Mouse (Mus musculus) thymus, postnatal 14 days (tissue): ENCODE data around the gene Zfp488.

Experiments used
- DNase-seq: peaks from one replicate; pipeline ENCODE4 v3.0.0; 2021

Zfp488 gene

DNA sequence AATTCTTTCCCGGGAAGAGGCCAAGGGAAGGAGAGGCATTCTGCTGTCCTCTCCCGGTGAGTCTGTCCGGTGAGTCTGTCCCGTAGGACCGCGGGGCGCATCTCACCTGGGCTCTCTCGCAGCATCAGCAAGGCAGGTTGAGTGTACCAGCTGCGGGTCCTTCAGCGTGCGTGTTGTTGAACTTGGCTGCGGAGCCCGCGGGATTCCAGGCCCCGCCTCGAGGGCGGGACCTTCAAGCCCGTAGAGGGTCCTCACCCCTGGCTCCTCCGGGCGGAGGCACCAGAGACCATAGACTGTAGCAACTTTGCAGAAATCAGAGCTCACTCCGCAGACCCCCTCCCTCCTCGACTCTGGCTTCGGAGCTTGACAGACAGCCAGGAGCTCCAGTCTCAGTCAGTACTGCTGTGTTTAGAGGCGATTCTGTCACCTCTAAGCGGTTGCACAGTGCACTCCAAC lies at the start of gene Zfp488:
Zfp488 (minus strand) TSS at position 161 of the 456 bp plus-strand sequence.
- DNase-seq = no peak

- DNase-seq = no peak
These were observed 48.1 kb upstream of the Zfp488 start for GRCm38 (mm10) chr14:34026710-34027109.

DNA sequence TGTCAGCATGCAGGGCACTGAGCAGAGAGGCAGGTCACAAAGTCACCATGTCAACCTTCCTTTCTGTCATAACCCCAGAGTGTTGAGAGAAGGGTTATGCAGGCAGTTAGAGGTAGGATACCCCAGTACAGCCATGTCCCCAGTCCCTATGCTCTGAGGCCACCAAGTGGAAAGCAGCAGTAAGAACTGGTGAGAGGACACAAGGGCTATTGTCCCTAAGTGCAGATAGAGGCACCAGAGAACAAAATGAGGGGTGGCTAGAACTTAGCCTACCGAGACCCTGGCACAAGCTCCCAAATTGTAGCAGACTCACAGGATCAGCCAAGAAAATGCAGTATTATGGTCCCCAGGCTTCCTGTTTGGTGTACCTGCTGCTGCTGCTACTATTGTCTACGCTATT lies 38.4 kb upstream of the Zfp488 start:
- DNase-seq = no peak

DNA sequence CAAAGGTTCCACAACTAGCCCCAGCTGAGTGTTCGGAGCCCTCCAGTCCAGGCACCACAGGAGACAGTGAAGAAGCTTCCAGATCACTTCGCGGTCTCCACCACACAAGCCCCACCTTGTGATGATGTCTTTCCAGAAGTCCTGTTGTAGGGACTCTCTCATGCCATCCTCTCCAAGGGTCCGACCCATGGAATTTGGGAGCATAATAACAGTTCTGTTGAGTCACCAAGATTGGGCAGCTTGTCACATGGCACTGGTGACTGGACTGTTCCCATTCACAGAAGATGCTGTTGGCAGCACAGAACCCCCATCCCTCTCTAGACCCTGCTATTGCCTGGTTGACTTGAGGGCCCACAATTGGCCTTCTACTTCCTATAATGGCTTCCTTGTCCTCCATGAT lies 37.8 kb upstream of the Zfp488 start, which contains the start of gene Gm5460:
Gm5460 (plus strand) TSS at position 378 of the 400 bp plus-strand sequence.
- no peak for DNase-seq

GRCm38 (mm10) chr14:34015063-34015462 lies 36.5 kb upstream of the Zfp488 start, which contains the start of gene Gm30083:
Gm30083 (minus strand) TSS chr14:34015182.
- DNase-seq = no peak

- no peak for DNase-seq
These were observed 23.8 kb upstream of the Zfp488 start for GRCm38 (mm10) chr14:34002358-34002757.

DNA sequence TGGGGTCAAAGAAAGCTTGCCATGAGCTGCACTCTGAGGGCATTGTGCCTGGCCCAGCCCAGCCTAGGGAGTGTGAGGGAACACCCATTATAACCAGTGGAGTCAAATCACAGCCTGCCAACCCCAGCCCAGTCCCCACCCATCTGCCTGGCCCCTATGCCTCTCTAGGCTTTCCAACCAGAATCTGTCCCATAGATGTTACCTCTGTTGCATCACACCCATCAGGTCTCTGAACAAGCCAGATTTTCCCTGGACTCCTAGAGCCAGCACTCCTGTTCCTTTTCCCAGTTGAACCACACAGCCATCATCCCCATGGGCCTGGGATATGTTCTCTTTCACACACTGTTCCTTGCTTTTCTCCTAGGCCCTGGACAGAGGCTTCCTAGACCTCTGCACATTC lies 22.9 kb upstream of the Zfp488 start:
- DNase-seq = no peak

DNA sequence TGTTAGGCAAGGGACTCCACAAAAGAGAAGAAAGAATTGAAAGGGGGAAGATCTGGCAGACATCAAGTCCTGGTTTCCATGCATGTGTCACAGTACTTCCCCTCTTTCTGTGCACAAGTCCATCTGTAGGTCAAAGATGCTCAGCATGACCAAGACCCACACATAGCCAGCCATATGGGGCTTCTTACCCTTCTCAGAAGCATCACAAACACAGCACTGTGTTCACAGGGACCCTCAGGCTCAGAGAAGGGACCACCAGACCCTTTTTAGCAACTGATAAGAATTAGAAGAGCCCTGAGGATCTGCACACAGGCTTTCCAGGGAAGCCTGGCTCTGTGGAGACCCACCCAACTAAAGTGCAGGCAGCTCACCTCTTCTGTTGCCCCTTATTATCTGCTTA lies 21.5 kb upstream of the Zfp488 start:
- DNase-seq = no peak

GRCm38 (mm10) chr14:33997427-33997826 lies 18.9 kb upstream of the Zfp488 start:
- no peak for DNase-seq

- DNase-seq = no peak
These were observed 15.1 kb upstream of the Zfp488 start for GRCm38 (mm10) chr14:33993521-33994289.

GRCm38 (mm10) chr14:33993051-33993450 lies 14.5 kb upstream of the Zfp488 start:
- no peak for DNase-seq

- DNase-seq = no peak
These were observed 13.4 kb upstream of the Zfp488 start for GRCm38 (mm10) chr14:33991971-33992370.

DNA sequence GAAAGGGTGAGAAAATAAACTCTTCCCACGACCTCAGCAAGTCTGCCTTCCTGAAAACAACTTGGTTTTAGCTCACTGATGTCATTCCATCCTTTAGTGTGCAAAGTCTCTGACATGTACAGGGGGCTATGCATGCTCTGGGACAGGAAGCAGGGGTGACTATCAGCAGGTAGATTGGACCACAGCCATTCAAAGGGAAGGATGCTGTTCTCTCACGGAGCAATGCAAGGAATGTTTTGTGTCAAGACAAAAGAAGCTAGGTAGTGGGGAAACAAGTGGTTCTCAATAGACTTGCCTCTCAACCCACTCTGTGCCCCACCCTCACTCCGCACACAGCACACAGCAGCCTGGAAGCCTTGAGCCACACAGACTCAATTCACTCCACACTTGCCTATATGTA lies 10.6 kb upstream of the Zfp488 start:
- no peak for DNase-seq

DNA sequence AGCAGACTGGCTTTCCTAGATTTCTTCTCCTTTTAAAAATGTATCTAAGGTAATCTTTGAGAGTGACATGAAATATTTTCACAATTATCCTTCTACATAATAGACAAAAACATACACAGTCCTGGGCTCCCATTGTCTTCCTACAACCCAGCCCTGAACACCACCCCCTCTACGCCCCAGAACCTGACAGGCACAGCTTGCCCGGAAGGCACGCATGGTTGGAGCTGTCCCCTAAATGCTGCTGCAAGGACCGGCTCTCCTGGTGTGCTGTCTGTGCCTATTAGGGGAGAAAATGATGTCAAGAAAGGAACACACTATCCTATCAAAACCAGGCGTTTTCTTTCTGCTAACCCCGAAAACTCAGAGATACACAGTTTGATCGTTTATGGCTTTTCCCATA lies 816 bp downstream of the Zfp488 start:
- no peak for DNase-seq

DNA sequence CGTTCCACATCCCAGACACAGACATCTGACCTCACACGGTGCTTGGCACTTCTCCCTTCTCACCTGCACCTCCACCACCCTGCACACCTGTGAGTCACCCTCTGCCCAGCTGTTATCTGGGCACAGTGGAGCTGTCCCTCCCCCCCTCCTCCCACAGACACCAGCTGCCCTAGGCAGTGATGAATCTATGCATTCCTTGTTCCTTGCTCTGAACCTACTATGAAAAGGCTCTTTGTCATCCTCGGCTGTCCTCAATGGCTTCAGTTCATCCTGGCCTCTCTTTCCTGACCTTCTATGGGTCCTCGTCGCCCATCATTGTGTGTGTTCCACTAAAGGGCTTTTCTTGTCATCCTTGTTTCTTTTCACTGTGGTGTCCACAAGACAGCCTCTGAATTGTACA lies 3.8 kb downstream of the Zfp488 start:
- DNase-seq = no peak

GRCm38 (mm10) chr14:33972679-33973078 lies 5.9 kb downstream of the Zfp488 start:
- no peak for DNase-seq

GRCm38 (mm10) chr14:33965675-33966074 lies 12.9 kb downstream of the Zfp488 start:
- no peak for DNase-seq

- DNase-seq = no peak
These were observed 19.2 kb downstream of the Zfp488 start for GRCm38 (mm10) chr14:33959341-33959740.

DNA sequence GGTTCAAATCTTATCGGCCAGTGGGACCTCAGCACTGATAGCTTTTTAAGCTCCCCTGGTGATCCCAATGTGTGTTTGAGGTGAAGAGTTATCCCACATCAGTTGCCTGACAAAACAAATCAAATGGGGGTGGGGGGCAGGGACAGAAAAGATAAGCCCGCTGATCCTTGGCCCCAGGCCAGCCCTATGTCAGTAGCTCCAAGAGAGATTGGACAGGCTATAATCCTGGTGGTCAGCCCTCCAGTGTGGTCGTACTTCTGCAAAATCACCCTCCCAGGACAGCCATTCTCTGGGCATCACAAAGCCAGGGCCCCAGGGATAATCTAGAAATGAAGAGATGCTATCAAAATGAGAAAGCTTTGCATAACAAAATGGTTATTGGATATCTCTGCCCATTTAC lies 19.7 kb downstream of the Zfp488 start:
- no peak for DNase-seq

DNA sequence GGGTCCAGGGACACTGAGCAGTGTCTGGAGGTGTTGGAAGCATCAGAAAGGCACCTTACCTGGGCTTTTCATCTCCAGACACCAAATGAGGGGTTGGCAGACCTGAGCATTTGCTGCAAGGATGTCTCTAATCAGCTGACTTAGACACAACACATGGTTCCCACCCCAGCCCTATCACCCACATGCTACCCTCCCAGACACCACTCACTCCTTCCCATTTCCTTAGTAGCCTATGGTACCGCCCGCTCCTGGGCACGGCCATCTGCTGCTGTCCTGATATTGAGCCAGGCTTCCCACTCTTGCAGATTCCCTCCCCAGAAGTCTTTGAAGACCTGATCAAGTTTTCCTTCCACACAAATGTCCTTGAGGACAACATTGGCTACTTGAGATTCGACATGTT lies 20.4 kb downstream of the Zfp488 start:
- DNase-seq = no peak

GRCm38 (mm10) chr14:33956055-33956454 lies 22.5 kb downstream of the Zfp488 start:
- DNase-seq = no peak

DNA sequence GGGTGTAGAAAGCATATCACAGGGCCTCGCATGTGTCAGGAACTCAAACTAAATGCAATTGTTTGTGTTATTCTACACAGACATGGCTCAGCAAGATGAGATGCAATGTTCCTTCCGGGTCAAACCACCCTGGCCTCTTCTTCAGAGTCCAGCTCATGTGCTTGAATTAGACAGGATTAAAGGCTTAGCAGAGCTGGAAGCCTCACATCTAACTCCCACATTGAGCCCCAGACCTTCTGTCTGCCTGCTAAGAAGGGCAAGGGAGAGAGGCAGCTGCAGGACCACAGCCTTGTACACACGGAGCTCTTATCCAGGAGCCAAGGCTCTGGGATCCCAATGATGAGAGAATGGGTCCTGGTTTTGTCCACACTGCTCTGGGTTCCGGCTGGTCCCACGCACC lies 24.8 kb downstream of the Zfp488 start, which contains the start of gene Rbp3:
Rbp3 (plus strand) TSS at position 243 of the 400 bp plus-strand sequence.
- no peak for DNase-seq

GRCm38 (mm10) chr14:33952233-33952981 lies 26.2 kb downstream of the Zfp488 start:
- DNase-seq = no peak

DNA sequence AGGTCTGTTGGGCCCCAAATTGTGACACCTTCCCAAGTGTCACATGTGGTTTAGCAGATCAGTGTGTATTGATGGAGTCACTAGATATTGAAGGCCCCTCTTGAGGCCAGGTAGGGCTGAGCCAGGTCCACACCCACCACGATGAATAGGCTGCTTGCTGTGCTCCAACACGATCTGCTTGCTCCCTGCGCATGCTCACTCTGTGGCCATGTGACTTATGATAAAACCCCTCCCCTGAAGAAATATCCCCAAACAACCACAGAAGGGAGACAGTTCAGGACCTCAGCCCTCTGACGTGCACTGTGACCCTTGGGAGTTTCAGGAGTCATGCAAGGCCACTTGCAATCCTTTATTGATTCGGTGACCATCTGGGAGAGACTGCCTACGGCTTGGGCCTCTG lies 32.4 kb downstream of the Zfp488 start:
- no peak for DNase-seq
